Mouse (Mus musculus): ENCODE measurements around the gene Suds3.

DNA sequence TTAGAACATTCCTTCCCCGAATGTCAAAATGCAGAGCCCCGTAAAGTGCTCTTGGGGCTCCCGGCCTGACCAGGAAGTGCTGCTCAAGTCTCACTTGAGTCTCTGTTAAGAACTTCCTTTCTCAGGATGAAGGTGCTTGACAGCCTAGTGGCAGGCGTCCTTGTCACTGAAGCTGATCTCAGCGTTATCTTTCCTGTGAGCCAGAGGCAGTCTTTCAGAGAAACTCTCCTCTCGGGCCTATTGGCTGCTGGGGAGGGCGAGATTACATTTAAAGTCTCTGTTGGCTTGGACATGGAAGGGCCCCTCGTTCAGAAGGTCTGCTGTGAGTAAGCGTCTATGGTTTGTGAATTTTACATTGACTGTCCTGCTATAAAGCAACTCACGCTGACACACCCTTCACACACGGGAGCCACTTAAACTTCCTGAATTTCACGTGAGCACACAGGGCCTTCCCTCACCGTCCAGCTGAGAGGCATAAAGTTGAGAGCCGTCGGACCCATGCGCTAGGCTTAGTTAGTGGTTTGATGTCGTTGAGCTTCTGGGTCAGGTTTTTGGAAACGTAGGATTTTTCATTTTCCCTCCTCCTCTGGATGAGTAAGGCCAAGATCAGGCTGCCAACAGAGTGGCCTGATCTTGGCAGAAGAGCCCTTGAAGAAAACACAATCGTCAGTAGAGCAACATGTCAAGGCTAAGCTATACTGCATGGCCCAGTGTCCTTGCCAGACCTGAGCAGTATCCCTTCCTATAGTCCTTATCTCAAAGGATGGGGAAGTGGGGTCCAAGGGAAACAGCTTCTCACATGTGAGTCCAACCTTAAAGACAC, 18.4 kb upstream of the Suds3 start:
- TF ChIP-seq CTCF (IDR thresholded peaks at IDR 0.05; ENCODE audit: control insufficient read depth, insufficient read depth, insufficient replicate concordance, low read depth, low read length) (no peak), POLR2A (IDR thresholded peaks at IDR 0.05; ENCODE audit: control insufficient read depth, low read depth, low read length) (no peak)

Measured in testis, adult 2 months (tissue).